Mouse (Mus musculus): ENCODE results near the gene Kri1.
"Not testable (repeated sequence)": the region's sequence is repeated elsewhere in the genome, so short reads cannot be mapped to it uniquely, and the experiment has no call there.

The Kri1 gene

DNA sequence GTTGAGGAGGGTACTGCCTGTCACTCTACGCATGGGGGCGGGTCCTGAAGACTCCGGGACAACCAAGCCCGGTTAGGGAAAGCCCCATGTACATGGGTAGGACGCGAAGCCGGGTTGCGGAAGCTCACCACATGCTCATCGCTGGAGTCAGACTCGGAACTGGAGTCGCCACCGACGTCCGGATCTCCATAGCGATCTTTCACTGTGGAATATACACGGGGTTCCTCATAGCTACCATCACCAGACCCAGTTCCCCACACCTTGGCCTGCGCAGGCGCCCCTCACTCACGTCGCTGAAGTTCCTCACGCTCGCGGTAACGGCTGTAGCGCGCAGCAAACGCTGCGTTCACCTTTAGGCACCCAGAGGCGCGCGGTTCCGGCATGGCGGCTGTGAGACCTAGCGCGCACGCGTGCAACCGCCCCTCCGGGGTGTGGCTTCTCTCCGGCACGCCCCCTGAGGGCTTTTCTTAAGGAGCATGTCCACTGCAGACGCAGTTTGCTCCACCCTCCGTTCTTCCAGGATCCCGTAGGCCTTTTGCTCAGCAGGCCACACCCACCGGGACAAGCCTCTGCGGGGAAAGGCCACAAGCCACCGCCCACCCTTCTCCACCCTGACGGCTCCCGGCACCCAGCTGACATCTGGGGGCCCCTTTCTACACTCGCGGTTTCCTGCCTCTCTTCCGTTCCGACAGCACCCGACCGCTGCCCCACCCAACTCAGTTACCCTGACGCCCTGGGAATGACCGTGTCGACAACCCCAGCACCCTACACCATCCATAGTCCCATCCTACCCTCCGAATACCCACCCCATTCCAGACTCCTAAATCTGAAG, at the start of gene Kri1:
Gene Kri1, minus strand, starts transcription at position 399 of the 832 bp plus-strand sequence.
- DNase-seq (ENCODE audit: low spot score): peak; percentile 96

DNA sequence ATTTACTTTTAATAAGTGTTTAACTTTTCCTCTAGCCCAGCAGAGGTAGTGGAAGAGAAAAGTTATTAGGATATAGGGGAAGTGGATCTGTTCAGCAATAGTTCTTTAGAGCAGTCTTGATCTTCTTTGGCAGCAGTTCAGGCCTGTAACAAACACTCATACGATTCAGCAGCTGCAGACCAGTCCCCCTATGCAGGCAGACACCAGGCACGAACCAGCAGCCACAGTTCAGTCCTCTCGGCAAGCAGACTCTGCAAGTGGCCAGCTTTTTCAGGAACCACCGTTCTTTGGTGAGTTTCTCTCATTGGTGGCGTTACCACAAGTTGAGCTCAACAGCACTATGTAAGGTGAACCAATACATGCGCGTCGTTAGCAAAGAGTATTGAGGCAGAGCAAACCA, 48.7 kb upstream of the Kri1 start:
- DNase-seq (ENCODE audit: low spot score): no peak

DNA sequence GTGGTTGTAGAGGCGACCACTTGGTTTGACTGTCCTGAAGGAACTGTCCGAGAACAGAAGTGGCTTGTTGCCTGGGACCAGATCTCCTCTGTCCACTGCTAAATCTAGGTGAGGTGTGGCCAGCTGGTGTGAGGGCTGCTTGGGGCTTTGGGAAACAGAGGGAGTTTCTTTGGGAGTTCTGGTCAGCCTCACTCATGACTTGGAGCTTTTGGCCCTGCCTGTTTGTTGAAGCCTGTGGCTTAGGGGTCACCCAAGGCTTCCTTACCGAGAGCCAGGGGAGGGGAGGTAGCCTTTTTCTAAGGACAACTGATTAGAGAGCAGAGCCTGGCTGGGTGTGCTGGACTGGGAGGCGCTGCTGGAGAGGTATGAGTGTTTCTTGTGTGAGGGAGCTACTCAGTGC, 47.6 kb upstream of the Kri1 start:
- DNase-seq (ENCODE audit: low spot score): no peak

DNA sequence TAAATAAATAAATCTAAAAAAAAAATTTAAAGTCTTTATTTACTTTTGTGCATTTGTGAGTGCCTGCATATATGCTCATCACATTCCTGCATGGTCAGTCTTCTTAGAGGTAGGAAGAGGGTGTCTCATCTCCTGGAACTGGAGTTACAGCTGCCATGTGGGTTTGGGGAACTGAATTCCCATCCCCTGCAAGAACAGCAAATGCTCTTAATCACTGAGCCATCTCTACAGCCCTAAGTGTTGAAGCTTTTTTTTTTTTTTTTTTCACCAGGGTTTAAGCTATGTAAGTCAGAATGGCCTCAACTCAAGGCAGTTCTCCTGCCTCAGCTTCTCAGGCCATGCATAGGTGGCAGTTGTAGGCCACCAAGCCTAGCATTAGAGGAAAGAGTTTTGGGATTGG, 47.0 kb upstream of the Kri1 start:
- no peak for DNase-seq (ENCODE audit: low spot score)

DNA sequence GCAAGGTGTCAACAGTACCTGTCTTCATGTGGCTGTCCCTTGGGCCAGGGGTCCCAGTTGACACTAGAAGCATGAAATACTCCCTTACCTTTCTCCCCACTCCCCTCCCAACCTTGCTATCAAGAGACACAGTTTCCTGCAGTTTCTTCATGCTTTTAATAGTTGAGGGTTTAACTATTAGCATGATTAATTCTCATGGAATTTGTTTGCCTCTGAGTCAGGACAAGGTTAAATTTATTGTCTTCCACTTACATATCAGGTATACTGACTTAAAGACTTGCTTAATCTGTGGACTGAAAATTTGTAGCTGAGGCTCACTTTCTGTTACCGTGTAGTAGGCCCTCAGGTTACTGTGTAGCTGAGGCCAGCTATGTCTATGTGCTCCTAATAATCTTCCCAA, 45.8 kb upstream of the Kri1 start:
- DNase-seq (ENCODE audit: low spot score): no peak

DNA sequence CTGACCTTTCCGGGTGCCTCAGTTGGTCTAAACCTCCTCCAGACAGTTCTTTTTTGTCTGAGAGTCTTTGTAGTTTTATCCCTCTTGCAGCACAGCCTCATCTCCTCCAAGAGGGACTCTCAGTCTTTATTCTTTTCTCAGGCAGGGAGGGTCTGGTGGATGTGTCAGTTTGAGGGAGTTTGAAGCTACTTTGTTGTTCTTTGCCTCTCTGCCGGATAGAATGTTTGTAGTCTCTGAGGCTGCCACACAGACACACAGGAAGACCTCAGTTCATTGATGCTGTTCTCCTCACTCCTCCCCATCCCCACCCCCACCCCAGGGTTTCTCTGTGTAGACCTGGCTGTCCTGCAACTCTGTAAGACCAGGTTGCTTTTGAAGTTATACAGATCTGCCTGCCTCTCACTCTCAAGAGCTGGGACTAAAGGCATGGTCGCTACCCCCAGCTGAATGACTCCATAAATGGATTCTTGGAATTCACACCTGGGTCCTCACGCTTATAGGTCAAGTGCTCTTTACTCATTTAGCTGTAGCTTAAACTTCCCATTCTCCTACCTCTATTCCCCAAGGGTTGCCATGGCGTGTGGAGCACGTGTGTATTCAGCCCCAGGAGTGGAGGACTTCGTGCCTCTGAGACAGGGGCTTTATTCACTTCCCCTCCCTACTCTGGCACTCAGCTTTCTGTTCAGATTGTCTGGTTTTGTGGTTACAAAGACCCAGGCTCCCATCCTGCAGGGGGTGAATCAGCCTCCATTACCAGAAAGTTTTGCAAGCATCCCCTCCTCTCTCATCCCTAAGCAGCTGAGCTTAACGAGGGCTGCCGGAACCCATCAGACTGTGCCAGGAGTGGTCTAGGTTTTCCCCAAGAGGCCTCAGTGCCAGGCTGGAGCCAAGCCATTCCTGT, 44.6 kb upstream of the Kri1 start:
- DNase-seq (ENCODE audit: low spot score): no peak

DNA sequence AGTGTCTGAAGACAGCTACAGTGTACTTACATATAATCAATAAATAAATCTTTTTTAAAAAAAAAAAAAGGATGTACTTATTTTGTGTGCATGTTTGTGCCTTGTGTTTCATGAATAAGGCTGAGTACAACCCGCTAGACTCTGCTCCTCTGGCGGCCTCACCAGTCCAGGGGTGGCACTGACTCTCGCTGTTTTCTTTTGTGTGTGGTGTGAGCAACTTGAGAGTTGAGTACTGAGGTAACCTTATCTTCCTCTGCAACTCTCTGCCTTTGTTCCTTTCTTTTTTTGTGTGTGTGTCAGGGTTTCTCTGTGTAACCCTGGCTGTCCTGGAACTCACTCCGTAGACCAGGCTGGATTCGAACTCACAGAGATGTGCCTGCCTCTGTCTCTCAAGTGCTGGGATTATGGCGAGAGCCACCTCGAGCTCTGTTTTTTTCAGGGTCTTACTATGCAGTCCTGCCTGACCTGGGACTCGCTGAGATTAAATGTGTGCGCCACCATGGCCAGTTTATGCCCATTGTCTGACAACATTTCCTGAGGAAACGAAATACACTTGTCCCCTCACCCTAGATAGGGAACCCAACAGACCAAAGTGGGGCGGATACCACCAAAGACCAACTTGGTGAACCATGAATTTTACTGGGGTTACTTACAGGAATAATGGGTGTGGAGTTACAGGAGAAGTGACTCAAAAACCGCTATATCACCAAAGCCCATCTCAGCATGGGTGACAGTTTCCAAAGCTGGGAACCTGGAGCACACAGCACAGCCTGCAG, 43.8 kb upstream of the Kri1 start:
- DNase-seq (ENCODE audit: low spot score): no peak

DNA sequence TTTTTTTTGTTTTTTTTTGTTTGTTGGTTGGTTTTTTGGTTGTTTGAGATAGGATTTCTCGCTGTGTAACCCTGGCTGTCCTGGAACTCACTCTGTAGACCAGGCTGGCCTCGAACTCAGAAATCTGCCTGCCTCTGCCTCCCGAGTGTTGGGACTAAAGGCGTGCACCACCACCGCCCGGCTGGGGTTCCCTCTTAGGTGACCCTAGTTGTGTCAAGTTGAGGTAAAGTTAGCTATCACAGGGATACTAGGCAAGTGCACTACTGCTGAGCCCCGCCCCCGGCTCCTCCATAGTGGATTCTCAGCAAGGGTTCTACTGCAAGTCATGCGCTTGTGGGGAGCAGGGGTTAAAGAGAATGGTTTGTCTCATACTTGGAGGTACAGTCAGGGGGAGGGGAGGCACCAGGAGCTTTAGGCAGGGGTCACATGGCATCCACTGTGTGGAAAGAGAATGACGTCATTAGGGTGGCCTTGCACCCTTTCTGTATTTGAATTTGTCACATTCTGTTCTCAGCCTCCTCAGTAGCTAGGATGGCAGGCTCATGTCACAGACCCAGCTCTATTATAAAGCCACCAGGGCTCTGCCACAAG, 42.0 kb upstream of the Kri1 start:
- no peak for DNase-seq (ENCODE audit: low spot score)

DNA sequence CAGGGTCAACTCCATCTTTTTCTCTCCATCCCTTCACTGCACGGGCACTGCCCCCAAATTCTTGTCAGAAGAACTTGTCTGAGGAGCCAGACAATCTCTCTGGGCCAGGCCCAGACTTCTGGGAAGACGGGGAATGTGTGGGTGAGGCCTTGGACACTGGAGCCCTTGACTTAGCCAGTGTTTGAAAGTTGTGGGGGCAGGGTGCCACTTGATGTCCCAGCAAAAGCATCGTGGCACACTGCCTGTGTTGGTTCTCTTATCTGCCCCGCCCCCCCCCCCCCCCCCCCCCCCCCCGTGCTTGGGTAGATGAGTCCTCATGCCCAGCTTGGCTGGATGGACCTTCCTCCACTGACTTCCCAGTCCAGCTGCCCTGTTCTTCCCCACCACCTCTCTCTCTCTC, 41.3 kb upstream of the Kri1 start:
- no peak for DNase-seq (ENCODE audit: low spot score)

DNA sequence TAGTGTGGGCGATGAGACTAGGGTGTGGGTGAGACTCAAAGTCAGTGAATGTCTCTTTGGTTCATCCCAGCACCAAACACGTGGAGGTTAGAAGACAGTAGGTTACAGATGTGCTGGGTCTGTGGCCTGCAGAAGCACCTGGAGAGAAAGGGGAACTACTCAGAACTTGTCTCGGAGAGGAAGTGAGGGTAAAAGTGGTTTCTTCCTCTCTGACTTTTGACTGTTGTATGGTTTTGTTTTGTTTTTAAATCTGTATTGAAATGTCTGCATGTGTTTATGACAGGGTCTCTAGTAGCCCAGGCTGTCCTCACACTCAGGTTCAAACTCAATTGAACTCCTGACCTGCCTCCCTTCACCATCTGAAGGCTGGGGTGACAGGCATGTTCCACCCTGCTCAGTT, 40.3 kb upstream of the Kri1 start:
- no peak for DNase-seq (ENCODE audit: low spot score)

DNA sequence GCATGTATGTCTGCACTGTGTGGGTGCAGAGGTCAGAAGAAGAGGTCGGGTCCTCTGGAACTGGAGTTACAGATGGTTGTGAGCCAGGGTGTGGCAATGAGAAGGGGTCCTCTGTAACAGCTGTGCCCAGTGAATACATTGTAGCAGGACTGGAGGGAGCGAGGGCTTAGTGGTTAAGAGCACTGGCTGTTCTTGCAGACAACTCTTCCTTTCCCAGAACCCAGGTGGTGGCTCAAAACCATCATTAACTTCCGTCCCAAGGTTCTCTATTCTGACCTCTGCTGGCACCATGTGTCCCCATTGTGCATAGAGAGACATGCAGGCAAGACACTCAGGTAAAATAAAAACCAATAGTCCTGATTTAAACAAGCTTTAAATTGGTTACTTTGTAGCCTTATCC, 39.8 kb upstream of the Kri1 start:
- no peak for DNase-seq (ENCODE audit: low spot score)

DNA sequence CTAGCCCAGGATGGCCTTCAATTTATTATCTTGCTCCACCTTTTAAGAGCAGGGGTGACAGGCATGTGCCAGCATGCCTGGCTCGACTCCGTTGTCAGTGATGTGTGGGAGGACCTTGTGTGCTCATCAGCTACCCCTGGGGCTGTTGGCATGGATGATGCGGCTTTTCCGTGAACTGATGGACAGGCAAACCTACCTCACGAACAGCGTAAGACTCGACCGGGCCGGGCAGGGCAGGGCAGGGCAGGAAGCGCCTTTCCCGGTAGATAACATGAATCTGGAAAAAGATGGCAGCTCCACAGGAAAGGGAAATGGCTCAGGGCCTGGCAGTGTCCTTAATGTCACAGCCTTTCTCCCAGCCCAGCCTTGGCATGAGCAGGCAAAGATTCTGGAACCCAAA, 36.5 kb upstream of the Kri1 start:
- DNase-seq (ENCODE audit: low spot score): no peak

DNA sequence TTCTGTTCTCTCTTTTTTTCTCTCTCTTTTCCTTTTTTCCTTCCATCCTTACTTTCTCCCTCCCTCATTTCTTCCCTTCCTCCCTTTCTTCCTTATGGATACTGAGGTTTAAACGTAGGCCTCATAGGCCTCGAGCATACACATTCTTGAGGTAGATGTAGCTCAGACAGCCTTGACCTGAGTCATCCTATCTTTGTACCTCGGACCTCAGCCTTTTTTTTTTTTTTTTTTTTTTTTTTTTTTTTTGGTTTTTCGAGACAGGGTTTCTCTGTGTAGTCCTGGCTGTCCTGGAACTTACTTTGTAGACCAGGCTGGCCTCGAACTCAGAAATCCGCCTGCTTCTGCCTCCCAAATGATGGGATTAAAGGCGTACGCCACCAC, 35.1 kb upstream of the Kri1 start:
- not testable (repeated sequence) for DNase-seq (ENCODE audit: low spot score)

DNA sequence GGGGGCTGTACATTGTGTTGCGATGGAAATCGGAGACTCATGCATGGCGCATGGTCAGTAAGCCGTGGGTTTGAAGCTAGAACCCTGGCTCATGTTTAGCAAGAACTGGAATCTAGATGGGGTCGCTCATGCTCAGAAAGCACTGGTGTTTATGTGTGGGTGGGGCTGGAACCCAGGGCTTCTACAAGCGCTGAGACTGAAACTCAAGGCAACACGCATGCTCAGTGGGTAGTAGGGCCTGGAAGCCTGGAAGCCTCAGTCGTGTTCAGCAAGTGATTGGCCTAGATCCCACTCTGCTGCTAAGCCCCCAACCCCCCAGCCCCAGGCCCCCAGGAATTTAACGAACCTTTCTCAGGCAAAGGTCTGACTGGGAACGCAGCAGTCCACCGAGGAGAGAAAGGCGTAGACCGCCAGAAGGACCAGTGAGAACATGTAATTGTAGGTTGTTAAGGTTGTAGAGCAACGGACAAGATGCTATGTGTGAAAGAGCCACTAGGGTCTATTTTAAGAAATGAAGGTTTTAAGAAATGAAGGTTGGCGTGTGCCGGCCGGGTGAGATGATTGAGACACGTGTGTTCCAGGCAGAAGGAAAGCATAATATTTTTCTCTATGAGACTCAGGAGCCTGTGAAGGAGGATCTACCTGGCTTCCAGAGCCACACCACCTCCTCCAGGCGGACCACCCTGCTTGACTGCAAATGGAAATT, 34.6 kb upstream of the Kri1 start:
- DNase-seq (ENCODE audit: low spot score): no peak

DNA sequence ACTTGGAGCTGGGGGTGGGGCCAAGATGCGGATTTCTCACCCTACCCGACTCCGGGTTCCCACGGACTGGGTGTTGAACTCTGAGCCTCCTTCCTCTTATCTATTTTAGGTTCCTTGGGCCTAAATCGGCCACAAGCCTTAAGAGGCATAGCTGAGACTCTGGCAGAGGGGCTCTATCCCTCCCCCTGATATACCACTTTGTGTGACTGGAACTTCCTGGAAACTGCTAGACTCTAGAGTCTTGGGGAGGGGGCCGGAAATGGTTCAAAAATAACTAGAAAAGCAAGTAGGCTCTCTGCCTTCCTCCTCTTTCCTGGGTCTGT, 33.7 kb upstream of the Kri1 start:
- no peak for DNase-seq (ENCODE audit: low spot score)

DNA sequence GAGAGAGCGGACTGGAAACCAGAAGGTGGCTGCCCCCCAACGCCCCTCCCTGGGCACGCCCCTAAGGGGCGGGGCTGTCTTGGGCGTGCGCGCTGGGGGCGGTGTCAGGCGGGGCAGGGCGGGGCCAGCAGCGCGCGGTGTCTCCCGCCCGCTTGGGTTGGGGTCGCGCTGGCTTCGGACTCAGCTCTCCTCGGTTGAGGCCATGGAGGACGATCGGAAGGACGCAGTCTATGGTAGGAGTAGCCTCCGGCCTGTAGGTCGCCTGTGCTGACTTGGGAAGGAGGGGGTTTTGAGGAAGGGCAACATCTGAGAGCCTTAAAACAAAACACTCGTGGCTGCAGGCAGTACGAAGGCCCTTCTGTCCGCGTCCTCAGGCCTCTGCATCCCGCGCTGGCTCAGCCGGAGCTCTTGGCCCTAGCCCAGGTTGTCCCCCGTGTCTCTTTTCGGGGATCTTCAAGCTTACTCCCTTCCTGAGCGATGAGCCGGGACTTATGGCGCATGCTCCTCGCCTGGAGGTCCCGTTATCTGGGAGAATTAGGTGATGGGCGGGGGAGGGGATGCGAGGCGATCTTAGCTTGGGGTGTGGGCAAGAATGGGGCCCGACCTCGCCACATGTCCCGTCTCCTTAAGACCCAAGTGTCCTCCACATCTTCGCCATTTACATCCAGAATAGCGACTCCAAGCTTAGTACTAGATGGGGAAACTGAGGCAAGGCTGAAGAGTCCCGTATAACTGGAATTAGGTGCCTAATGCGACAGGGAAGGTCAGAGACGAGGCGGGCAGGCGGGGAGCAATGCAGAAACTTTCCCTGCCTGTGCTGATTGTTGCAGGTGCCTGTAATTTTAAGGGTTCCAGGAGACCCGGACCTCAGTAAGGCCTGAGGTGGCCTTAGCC, 33.1 kb upstream of the Kri1 start, which contains the start of gene Slc44a2:
Gene Slc44a2, plus strand, starts transcription at position 80 of the 894 bp plus-strand sequence.
- peak; percentile 88 for DNase-seq (ENCODE audit: low spot score)

DNA sequence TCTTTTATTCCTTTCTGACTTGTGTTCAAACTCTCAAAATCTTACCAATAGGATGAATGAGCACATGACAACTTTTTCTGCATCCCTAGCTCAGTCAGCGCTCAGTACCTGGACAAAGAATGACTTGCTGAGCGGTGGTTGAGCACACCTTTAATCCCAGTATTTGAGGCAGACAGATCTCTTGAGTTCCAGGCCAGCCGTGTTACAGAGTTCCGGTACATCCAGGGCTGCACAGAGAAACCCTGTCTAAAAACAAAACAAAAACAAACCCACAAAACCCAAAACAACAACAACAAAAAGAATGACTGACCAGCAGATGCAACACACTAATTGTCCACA, 32.5 kb upstream of the Kri1 start:
- DNase-seq (ENCODE audit: low spot score): no peak

DNA sequence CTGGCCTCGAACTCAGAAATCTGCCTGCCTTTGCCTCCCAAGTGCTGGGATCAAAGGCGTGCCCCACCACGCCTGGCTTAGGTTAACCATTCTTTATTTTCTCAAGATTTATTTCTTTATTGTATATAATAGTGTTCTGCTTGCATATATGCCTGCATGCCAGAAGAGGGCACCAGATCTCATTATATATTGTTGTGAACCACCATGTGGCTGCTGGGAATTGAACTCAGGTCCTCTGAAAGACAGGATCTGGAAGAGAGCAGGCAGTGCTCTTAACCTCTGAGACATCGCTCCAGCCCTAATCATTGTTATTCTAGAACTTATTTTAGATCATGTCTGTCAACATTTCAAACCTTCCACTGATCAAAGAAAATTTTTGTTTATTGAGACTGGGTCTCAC, 31.7 kb upstream of the Kri1 start:
- DNase-seq (ENCODE audit: low spot score): no peak

DNA sequence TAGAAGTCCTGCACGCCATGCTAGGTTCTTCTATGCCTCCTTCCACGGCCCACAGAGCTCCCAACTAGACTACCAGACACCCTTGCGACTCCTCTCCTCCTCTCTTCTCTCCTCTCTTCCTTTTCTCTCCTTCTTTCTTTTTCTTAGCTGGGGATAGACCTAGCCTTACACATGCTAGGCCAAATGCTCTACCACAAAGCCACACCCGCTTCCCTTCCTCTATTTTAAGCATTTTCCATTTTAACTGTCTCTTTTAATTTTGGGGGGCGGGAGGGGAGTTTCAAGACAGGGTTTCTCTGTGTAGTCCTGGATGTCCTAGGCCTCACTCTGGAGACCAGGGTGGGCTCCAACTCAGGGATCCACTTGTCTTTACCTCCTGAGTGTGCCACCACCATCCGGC, 31.0 kb upstream of the Kri1 start:
- DNase-seq (ENCODE audit: low spot score): no peak

DNA sequence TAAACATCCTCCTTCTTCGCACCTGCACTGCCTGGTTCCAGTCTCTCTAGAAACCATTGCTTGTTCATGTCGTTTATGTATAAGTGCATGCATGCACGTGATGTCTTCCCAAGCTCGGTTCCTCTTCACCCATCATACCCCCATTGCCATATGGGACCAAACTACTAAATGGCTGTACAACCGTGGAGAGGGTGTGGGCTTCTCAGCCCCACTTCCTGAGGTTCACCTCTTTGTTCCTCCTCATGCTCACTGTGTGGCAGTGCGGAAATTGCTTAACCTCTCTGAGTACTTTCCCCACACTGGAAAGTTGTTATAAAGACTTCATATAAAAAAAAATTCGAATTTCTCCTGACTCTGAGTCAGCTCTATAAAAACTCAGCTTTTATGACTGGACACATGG, 28.9 kb upstream of the Kri1 start:
- DNase-seq (ENCODE audit: low spot score): no peak

DNA sequence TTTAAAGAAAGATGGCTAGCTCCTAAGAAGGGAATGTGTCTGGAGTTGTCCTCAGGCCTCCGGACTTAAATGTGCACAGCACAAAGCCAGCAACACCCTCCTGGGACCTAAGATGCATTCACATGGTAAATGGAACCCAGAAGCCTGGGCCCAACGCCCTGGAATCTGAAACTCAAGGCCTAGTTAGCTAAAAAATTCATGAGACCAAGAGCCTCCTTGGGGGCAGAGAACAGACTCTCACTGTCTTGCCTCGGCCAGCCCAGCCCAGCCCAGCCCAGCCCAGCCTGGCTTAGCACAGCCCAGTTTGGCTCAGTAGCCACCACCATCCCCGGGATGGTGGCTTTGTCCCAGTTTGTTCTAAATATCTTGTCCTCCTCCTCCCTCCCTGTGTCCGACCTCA, 27.7 kb upstream of the Kri1 start:
- no peak for DNase-seq (ENCODE audit: low spot score)

All from yolk sac, embryonic 10.5 days (tissue).